In genomic region chr2:60283208-60283750, GRCm38 (mm10) we compare ENCODE assay signal across 8 mouse cellular contexts. TPM values are rescaled to one million over a fixed set of nuclear protein-coding genes. Genes with fewer than 3 reads are reported as not detected.
A peak's percentile ranks its signal among the peaks of the same experiment; 100 is the strongest.
DNase-seq lines count a peak whose midpoint lies in the region; ATAC-seq and TF ChIP-seq lines count a peak whose summit lies in the region.

No protein-coding gene starts in this region.

- no peak overlapping the region for H3K27ac ChIP-seq in cerebellum, adult 2 months (ENCODE audit: insufficient read depth, low read length)
- H3K27ac ChIP-seq in testis, adult 2 months (ENCODE audit: control insufficient read depth, insufficient read depth, low read depth, low read length): no peak overlapping the region
- no peak overlapping the region for H3K27ac ChIP-seq in limb, embryonic 12.5 days
- H3K27ac ChIP-seq in neural tube, embryonic 15.5 days (replicated peaks): no peak overlapping the region

- peak overlapping the region; percentile 94 for H3K4me2 ChIP-seq in limb, embryonic 12.5 days
- peak overlapping the region; percentile 96 for H3K4me2 ChIP-seq in neural tube, embryonic 15.5 days

- TF ChIP-seq POLR2A in cerebellum, adult 2 months (IDR thresholded peaks at IDR 0.05; ENCODE audit: borderline replicate concordance, insufficient read depth, low read length): no peak
- no peak for TF ChIP-seq POLR2A in testis, adult 2 months (IDR thresholded peaks at IDR 0.05; ENCODE audit: control insufficient read depth, low read depth, low read length)

- 36% methylated on average over 9 of the region's 9 CpGs for WGBS in cerebellum, adult 2 months
- 10% methylated on average over 9 of the region's 9 CpGs for WGBS in limb, embryonic 12.5 days
- WGBS in neural tube, embryonic 15.5 days: 15% methylated on average over 9 of the region's 9 CpGs

- H3K9me3 ChIP-seq in limb, embryonic 12.5 days: no peaks in the 10 kb centered on the region
- no peaks in the 10 kb centered on the region for H3K9me3 ChIP-seq in neural tube, embryonic 15.5 days (replicated peaks)

- no peak for TF ChIP-seq CTCF in cerebellum, adult 2 months (IDR thresholded peaks at IDR 0.05; ENCODE audit: borderline replicate concordance, insufficient read depth, low read depth, low read length)
- TF ChIP-seq CTCF in testis, adult 2 months (IDR thresholded peaks at IDR 0.05; ENCODE audit: control insufficient read depth, insufficient read depth, insufficient replicate concordance, low read depth, low read length): no peak

- H3K36me3 ChIP-seq in testis, adult 2 months (ENCODE audit: control insufficient read depth, insufficient read depth, low read length): no peaks in the 10 kb centered on the region
- H3K36me3 ChIP-seq in limb, embryonic 12.5 days: no peaks in the 10 kb centered on the region
- no peaks in the 10 kb centered on the region for H3K36me3 ChIP-seq in neural tube, embryonic 15.5 days

- no peaks in the 10 kb centered on the region; the same call in 1 of the 2 replicates for H3K27me3 ChIP-seq in cerebellum, adult 2 months (ENCODE audit: control insufficient read depth, insufficient read depth, low read length)
- no peaks in the 10 kb centered on the region; the same call in 1 of the 2 replicates for H3K27me3 ChIP-seq in testis, adult 2 months (ENCODE audit: control insufficient read depth, insufficient read depth, low read length)
- peaks cover 6% of the 10 kb centered on the region for H3K27me3 ChIP-seq in limb, embryonic 12.5 days
- H3K27me3 ChIP-seq in neural tube, embryonic 15.5 days (replicated peaks): peaks cover 9% of the 10 kb centered on the region

- no peaks in the 10 kb centered on the region for H3K4me1 ChIP-seq in cerebellum, adult 2 months (ENCODE audit: control insufficient read depth, insufficient read depth, low read length)
- H3K4me1 ChIP-seq in testis, adult 2 months (ENCODE audit: control insufficient read depth, insufficient read depth, low read length): peaks cover 4% of the 10 kb centered on the region
- peaks cover 12% of the 10 kb centered on the region for H3K4me1 ChIP-seq in limb, embryonic 12.5 days (replicated peaks)
- peaks cover 15% of the 10 kb centered on the region for H3K4me1 ChIP-seq in neural tube, embryonic 15.5 days

- peak overlapping the region; percentile 47 for H3K4me3 ChIP-seq in cerebellum, adult 2 months (replicated peaks; ENCODE audit: insufficient read depth, low read depth, low read length)
- peak overlapping the region; percentile 83 for H3K4me3 ChIP-seq in testis, adult 2 months (ENCODE audit: control insufficient read depth, low read depth, low read length)
- H3K4me3 ChIP-seq in limb, embryonic 12.5 days (replicated peaks): peak overlapping the region; percentile 55
- H3K4me3 ChIP-seq in neural tube, embryonic 15.5 days (replicated peaks): peak overlapping the region; percentile 46

- no peak for DNase-seq in cerebellum, adult 2 months
- no peak for DNase-seq in cerebellum, adult 9-11 months
- DNase-seq in testis, postnatal 10 days (ENCODE audit: low spot score): no peak
- DNase-seq in urinary bladder, adult 18-20 months (ENCODE audit: low spot score in 2 of 2): no peak
- no peak for DNase-seq in cerebellum, adult 8-10 months

- no peak for ATAC-seq in limb, embryonic 12.5 days (ENCODE audit: insufficient number of reproducible peaks, insufficient read depth, low FRiP score, low TSS enrichment, low read depth)
- ATAC-seq in neural tube, embryonic 15.5 days (ENCODE audit: low FRiP score): peak; percentile 31; the same call in 1 of the 2 replicates

- H3K9ac ChIP-seq in limb, embryonic 12.5 days (replicated peaks): peak overlapping the region; percentile 70
- 0 out of 2 replicates have a peak overlapping the region, but pooled peaks have one; percentile 46 for H3K9ac ChIP-seq in neural tube, embryonic 15.5 days (replicated peaks)

RNA-seq across cellular contexts. Expression of gene Cd302, which starts 1.0 kb away (rescaled TPM):
- polyA plus RNA-seq in cerebellum, adult 2 months (2012; rRNA removed): 15.0 and 15.2 TPM in 2 replicates
- polyA plus RNA-seq in testis, adult 2 months (2012; rRNA removed): 7.5 and 8.6 TPM in 2 replicates
- polyA plus RNA-seq in limb, embryonic 12.5 days (2016; fragmentation: Nextera tagmentation; extraction: Ambion mirVana): 34.1 and 37.9 TPM in 2 replicates
- polyA plus RNA-seq in neural tube, embryonic 15.5 days (2015; fragmentation: Nextera tagmentation; extraction: Ambion mirVana): 17.4 and 18.5 TPM in 2 replicates
